Mouse (Mus musculus): ENCODE measurements at regions not wholly inside any gene's neighbourhood (a gene's known extent, or its start where the extent isn't known, plus 50 kb on each side); places are given as distances from the start of the nearest gene placed in this dataset.

DNA sequence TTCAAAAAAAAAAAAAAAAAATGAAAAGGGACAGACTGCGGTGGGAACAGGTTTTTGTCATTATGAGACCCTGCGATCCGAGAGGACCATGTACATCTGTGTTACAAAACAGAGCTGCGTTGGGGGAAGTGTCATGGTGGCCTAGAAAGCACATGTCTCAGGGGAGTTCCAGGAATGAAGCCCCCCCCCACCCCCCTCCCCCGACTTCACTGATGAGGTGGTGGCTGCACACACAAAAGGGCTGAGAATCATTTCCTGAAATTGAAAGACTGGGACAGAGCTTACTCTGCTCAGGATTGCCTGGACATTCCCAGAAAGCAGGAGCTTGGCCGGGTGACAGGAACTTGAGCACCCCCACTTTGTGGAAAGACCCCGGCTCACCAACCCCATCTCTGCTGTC lies 54.7 kb upstream of the Habp2 start:
- intact Hi-C loops (cut with DNase I): no loop called here
- DNase-seq: no peak

DNA sequence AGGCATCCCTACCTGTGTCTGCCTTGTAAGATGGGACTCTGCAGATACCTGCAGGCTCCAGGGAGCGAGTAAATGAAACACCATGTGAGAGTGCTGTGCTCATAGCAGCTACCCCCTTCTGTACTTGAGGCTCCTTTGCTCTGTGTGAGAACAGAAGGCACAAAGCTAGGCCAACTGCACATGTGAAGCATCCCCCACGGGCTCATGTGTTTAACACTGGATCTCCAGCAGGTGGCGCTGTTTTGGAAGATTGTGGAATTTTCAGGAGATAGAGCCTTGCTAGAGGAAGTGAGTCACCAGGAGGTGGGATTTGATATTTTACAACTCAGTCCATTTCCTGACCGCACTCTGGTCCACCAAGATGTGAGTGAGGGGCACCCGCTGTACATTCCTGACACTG lies 54.0 kb upstream of the Habp2 start:
- DNase-seq: no peak
- intact Hi-C loops (cut with DNase I): no loop called here

DNA sequence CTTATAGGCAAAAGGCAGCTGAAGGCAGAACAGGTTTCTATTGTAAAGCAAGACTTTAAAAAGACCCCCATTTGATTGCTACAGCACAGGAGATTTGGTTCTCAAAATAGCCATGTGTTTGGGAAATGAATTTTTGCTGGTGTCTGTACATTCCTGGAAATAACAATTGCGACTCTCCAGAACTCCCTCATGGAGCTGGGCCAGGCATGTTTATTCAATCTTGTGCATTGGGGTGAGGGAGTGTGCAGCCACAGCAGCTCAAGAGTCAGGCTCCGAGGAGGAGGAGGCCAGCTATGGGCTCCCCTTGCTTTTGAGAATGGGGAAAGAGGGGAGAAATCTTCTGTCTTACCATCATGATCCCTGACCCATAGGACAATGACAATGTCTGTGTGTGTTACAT lies 51.9 kb upstream of the Habp2 start:
- DNase-seq: no peak
- intact Hi-C loops (cut with DNase I): no loop called here
